Mouse (Mus musculus) forebrain, embryonic 13.5 days (tissue): ENCODE measurements around the gene Rtcb. TPM values are rescaled to one million over a fixed set of nuclear protein-coding genes. Genes with fewer than 3 reads are reported as not detected.
A peak's percentile ranks its signal among the peaks of the same experiment; 100 is the strongest.

Experiments
- ATAC-seq: fragments of 200-750 bp; cut with Nextera tagmentation; 2 replicates; pipeline ENCODE4 v1.8.0; 2017
- H3K27ac ChIP-seq: fragments of 300-500 bp; sonication (generic); 2 replicates; pipeline ENCODE4 v1.5.1; 2015; ENCODE audit warnings: inconsistent platforms, mild to moderate bottlenecking, moderate library complexity
- H3K27me3 ChIP-seq: fragments of 300-500 bp; sonication (generic); 2 replicates; pipeline ENCODE4 v1.6.1; 2015; ENCODE audit warnings: mild to moderate bottlenecking, inconsistent platforms
- H3K36me3 ChIP-seq: fragments of 300-500 bp; sonication (generic); 2 replicates; pipeline ENCODE4 v1.6.1; 2015; ENCODE audit warnings: mild to moderate bottlenecking, inconsistent platforms; ENCODE audit not compliant: poor library complexity, severe bottlenecking
- H3K4me1 ChIP-seq: fragments of 300-500 bp; sonication (generic); 2 replicates; pipeline ENCODE4 v1.6.1; 2015; ENCODE audit warnings: inconsistent platforms
- H3K4me2 ChIP-seq: fragments of 300-500 bp; sonication (generic); 2 replicates; pipeline ENCODE4 v1.6.1; 2015; ENCODE audit warnings: inconsistent platforms, mild to moderate bottlenecking, moderate library complexity
- H3K4me3 ChIP-seq: fragments of 300-500 bp; sonication (generic); 2 replicates; pipeline ENCODE4 v1.5.1; 2015; ENCODE audit warnings: mild to moderate bottlenecking, inconsistent platforms
- H3K9ac ChIP-seq: fragments of 300-500 bp; sonication (generic); 2 replicates; pipeline ENCODE4 v1.6.1; 2015; ENCODE audit warnings: mild to moderate bottlenecking, inconsistent platforms
- H3K9me3 ChIP-seq: fragments of 300-500 bp; sonication (generic); replicated peaks from 2 replicates; pipeline ENCODE4 v1.6.1; 2016; ENCODE audit warnings: inconsistent platforms
- whole genome bisulfite sequencing: fragments of 180-500 bp; shearing (Covaris S2); methylation state at CpG from one replicate; pipeline ENCODE4 v1.1.7; 2015; 5-methylcytosine and 5-hydroxymethylcytosine counted together
- polyA plus RNA-seq: library from polyadenylated mRNA; unstranded; fragments of >200 nt; fragmentation: Nextera tagmentation; extraction: Ambion mirVana; gene quantifications from 2 replicates; pipeline ENCODE4 v1.2.1, GENCODE M21; 2015

Gene Rtcb
- polyA plus RNA-seq, 1 experiment from 2014 or later, result 185 TPM

GRCm38 (mm10) chr10:85967411-85968156 lies 10.0 kb upstream of the Rtcb start:
- H3K27me3 ChIP-seq, result no peaks in the 10 kb centered on the region; the same call in 1 of the 2 replicates
- WGBS, result 63% methylated on average over 17 of the region's 17 CpGs
- no peak overlapping the region for H3K27ac ChIP-seq
- no peak overlapping the region for H3K4me3 ChIP-seq
- no peaks in the 10 kb centered on the region for H3K36me3 ChIP-seq
- H3K4me2 ChIP-seq, result no peak overlapping the region
- no peak for ATAC-seq
- H3K9ac ChIP-seq, result no peak overlapping the region
- no peaks in the 10 kb centered on the region for H3K9me3 ChIP-seq
- H3K4me1 ChIP-seq, result no peaks in the 10 kb centered on the region

- Histone ChIP-seq H3K9me3 (no peaks in the 10 kb centered on the region), H3K4me2 (no peak overlapping the region), H3K4me1 (no peaks in the 10 kb centered on the region), H3K4me3 (no peak overlapping the region), H3K9ac (no peak overlapping the region), H3K27me3 (no peaks in the 10 kb centered on the region; the same call in 1 of the 2 replicates), H3K36me3 (no peaks in the 10 kb centered on the region), H3K27ac (no peak overlapping the region)
- ATAC-seq, result no peak
- WGBS, result 51% methylated on average over 2 of the region's 2 CpGs
Observed at GRCm38 (mm10) chr10:85966476-85966875, 8.9 kb upstream of the Rtcb start.

GRCm38 (mm10) chr10:85964316-85964715 lies 6.7 kb upstream of the Rtcb start:
- WGBS, result 91% methylated on average over 7 of the region's 7 CpGs

GRCm38 (mm10) chr10:85962897-85963296 lies 5.3 kb upstream of the Rtcb start:
- H3K4me3 ChIP-seq, result no peak overlapping the region
- H3K27me3 ChIP-seq, result no peaks in the 10 kb centered on the region; the same call in 1 of the 2 replicates
- H3K9ac ChIP-seq, result no peak overlapping the region
- no peaks in the 10 kb centered on the region for H3K36me3 ChIP-seq
- no peak for ATAC-seq
- no peak overlapping the region for H3K27ac ChIP-seq
- H3K4me2 ChIP-seq, result no peak overlapping the region
- 80% methylated on average over 9 of the region's 9 CpGs for whole genome bisulfite sequencing
- H3K4me1 ChIP-seq, result no peaks in the 10 kb centered on the region
- no peaks in the 10 kb centered on the region for H3K9me3 ChIP-seq

More at GRCm38 (mm10) chr10:85964316-85964715, 6.7 kb upstream of the Rtcb start:
- no peak overlapping the region for H3K4me3 ChIP-seq
- no peak overlapping the region for H3K9ac ChIP-seq
- no peaks in the 10 kb centered on the region for H3K36me3 ChIP-seq
- no peak overlapping the region for H3K4me2 ChIP-seq
- no peaks in the 10 kb centered on the region; the same call in 1 of the 2 replicates for H3K27me3 ChIP-seq
- H3K4me1 ChIP-seq, result no peaks in the 10 kb centered on the region
- no peaks in the 10 kb centered on the region for H3K9me3 ChIP-seq
- no peak for ATAC-seq
- no peak overlapping the region for H3K27ac ChIP-seq

- Histone ChIP-seq H3K4me2 (peak overlapping the region; percentile 83), H3K9me3 (no peaks in the 10 kb centered on the region), H3K4me3 (peak overlapping the region; percentile 99), H3K4me1 (peaks cover 13% of the 10 kb centered on the region), H3K36me3 (peaks cover 32% of the 10 kb centered on the region), H3K27me3 (no peaks in the 10 kb centered on the region), H3K27ac (peak overlapping the region; percentile 73; the same call in 1 of the 2 replicates), H3K9ac (peak overlapping the region; percentile 93)
- ATAC-seq, result 0 out of 2 replicates have a peak, but pooled peaks have one; percentile 23
- WGBS, result 5% methylated on average over 20 of the region's 20 CpGs
Observed at GRCm38 (mm10) chr10:85956871-85957419, 678 bp downstream of the Rtcb start.

- Histone ChIP-seq H3K9me3 (no peaks in the 10 kb centered on the region), H3K36me3 (peaks cover 55% of the 10 kb centered on the region), H3K4me3 (no peak overlapping the region), H3K27ac (no peak overlapping the region), H3K9ac (no peak overlapping the region), H3K4me2 (no peak overlapping the region), H3K4me1 (peaks cover 13% of the 10 kb centered on the region), H3K27me3 (no peaks in the 10 kb centered on the region)
- no peak for ATAC-seq
- WGBS, result 84% methylated on average over 2 of the region's 2 CpGs
Observed at GRCm38 (mm10) chr10:85954429-85954828, 3.2 kb downstream of the Rtcb start.

GRCm38 (mm10) chr10:85953401-85953800 lies 4.2 kb downstream of the Rtcb start:
- Histone ChIP-seq H3K27ac (no peak overlapping the region), H3K4me1 (peaks cover 13% of the 10 kb centered on the region), H3K9me3 (no peaks in the 10 kb centered on the region), H3K27me3 (no peaks in the 10 kb centered on the region), H3K9ac (no peak overlapping the region), H3K36me3 (peaks cover 65% of the 10 kb centered on the region), H3K4me2 (no peak overlapping the region), H3K4me3 (no peak overlapping the region)
- no peak for ATAC-seq
- 88% methylated on average over 3 of the region's 3 CpGs for WGBS

GRCm38 (mm10) chr10:85951765-85952443 lies 5.7 kb downstream of the Rtcb start:
- Histone ChIP-seq H3K27ac (no peak overlapping the region), H3K36me3 (peaks cover 75% of the 10 kb centered on the region), H3K4me2 (no peak overlapping the region), H3K4me3 (no peak overlapping the region), H3K9ac (no peak overlapping the region), H3K9me3 (no peaks in the 10 kb centered on the region), H3K27me3 (no peaks in the 10 kb centered on the region), H3K4me1 (peaks cover 13% of the 10 kb centered on the region)
- 87% methylated on average over 6 of the region's 6 CpGs for WGBS
- no peak for ATAC-seq

GRCm38 (mm10) chr10:85948483-85949196 lies 9.0 kb downstream of the Rtcb start:
- H3K36me3 ChIP-seq, result peaks cover 90% of the 10 kb centered on the region
- H3K4me2 ChIP-seq, result no peak overlapping the region
- no peak for ATAC-seq
- H3K27ac ChIP-seq, result no peak overlapping the region
- H3K9ac ChIP-seq, result no peak overlapping the region
- H3K4me3 ChIP-seq, result no peak overlapping the region
- no peaks in the 10 kb centered on the region for H3K27me3 ChIP-seq
- H3K4me1 ChIP-seq, result no peaks in the 10 kb centered on the region
- no peaks in the 10 kb centered on the region for H3K9me3 ChIP-seq
- 73% methylated on average over 8 of the region's 8 CpGs for WGBS

- H3K9me3 ChIP-seq, result no peaks in the 10 kb centered on the region; the same call in 1 of the 2 replicates
- H3K27me3 ChIP-seq, result no peaks in the 10 kb centered on the region
- no peak overlapping the region for H3K4me2 ChIP-seq
- no peaks in the 10 kb centered on the region for H3K4me1 ChIP-seq
- WGBS, result 93% methylated on average over 6 of the region's 6 CpGs
- no peak overlapping the region for H3K27ac ChIP-seq
- peaks cover 63% of the 10 kb centered on the region for H3K36me3 ChIP-seq
- H3K9ac ChIP-seq, result no peak overlapping the region
- H3K4me3 ChIP-seq, result no peak overlapping the region
- no peak for ATAC-seq
Observed at GRCm38 (mm10) chr10:85936280-85936965, 21.2 kb downstream of the Rtcb start.

GRCm38 (mm10) chr10:85929962-85930361 lies 27.7 kb downstream of the Rtcb start:
- no peak for ATAC-seq
- WGBS, result 93% methylated on average over 11 of the region's 11 CpGs

More at GRCm38 (mm10) chr10:85929962-85930361, 27.7 kb downstream of the Rtcb start:
- no peaks in the 10 kb centered on the region for H3K9me3 ChIP-seq
- no peak overlapping the region for H3K4me3 ChIP-seq
- no peaks in the 10 kb centered on the region for H3K36me3 ChIP-seq
- no peak overlapping the region for H3K27ac ChIP-seq
- H3K4me1 ChIP-seq, result peaks cover 17% of the 10 kb centered on the region
- peaks cover 19% of the 10 kb centered on the region; the same call in 1 of the 2 replicates for H3K27me3 ChIP-seq
- no peak overlapping the region for H3K4me2 ChIP-seq
- H3K9ac ChIP-seq, result no peak overlapping the region
